Mouse (Mus musculus): Measurements from ENCODE around the gene Nob1. TPM values are rescaled to one million over a fixed set of nuclear protein-coding genes. Genes with fewer than 3 reads are reported as not detected.

Nob1 gene
- polyA plus RNA-seq, 1 experiment from 2014 or later, result 81.5 TPM

DNA sequence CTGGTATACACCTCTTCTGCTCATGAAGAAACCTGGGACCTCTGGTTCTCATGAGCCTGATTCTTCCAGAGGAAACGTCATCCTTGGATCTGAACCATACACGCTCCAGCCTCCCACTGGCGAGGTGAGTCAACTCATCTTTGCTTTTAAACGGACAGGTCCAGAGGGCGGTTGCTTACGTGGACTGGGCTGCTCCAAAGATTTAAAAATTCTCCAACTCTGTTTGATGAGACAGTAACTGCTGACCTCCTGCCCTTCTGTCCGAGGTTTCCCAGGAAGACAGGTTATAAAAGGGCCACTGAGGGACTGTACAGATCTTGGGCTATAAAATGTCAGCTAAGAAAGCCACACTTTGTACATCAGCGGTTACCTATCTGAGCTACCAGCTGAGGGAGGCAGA lies 6.0 kb upstream of the Nob1 start:
- peaks cover 3% of the 10 kb centered on the region; the same call in 1 of the 2 replicates for H3K4me1 ChIP-seq
- H3K27me3 ChIP-seq (replicated peaks), result peaks cover 3% of the 10 kb centered on the region; the same call in 1 of the 2 replicates
- H3K36me3 ChIP-seq, result no peaks in the 10 kb centered on the region
- H3K4me3 ChIP-seq, result no peak overlapping the region
- H3K27ac ChIP-seq, result no peak overlapping the region
- 83% methylated on average over 8 of the region's 8 CpGs for WGBS
- no peak for ATAC-seq (ENCODE audit: low FRiP score, low read depth)
- H3K9me3 ChIP-seq, result no peaks in the 10 kb centered on the region
- H3K9ac ChIP-seq, result no peak overlapping the region
- no peak overlapping the region for H3K4me2 ChIP-seq (replicated peaks)

DNA sequence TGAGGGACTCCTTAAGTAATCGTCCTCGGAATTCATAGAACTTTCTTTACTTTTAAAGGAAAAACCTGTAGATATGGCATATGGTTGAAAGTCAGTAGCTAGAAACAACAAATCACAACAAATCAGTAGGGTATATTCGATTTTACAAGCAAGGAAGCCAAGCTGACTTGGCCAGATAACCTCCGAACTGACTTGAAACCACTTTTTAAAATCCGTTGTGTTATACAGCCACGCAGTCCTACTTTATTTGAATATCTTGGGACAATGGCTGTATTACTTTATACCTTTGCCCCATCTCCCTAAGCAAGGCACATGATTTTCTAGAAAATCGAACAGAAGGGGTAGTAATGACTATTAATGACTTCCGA lies 363 bp upstream of the Nob1 start:
- H3K4me1 ChIP-seq, result peaks cover 15% of the 10 kb centered on the region
- peak overlapping the region; percentile 84; the same call in 1 of the 2 replicates for H3K4me2 ChIP-seq (replicated peaks)

DNA sequence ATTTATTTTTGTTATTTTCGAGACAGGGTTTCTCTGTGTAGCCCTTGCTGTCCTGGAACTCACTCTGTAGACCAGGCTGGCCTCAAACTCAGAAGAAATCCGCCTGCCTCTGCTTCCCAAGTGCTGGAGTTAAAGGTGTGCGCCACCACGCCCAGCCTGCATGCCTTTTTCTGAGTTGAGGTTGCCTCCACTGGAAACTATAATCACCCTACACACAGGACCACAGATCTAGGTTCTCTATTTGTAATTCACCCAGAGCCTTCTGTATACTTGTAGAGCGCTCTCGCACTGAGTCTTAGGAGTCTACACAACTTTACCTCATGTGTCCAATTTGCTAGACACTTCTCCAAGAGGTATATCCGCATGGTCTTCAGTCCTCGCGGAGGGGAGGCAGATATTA lies 675 bp downstream of the Nob1 start:
- peak; percentile 18; the same call in 1 of the 2 replicates for ATAC-seq (ENCODE audit: low FRiP score, low read depth)
- Histone ChIP-seq H3K27ac (no peak overlapping the region), H3K9me3 (no peaks in the 10 kb centered on the region)

More for the DNA sequence above, 363 bp upstream of the Nob1 start:
- Histone ChIP-seq H3K4me3 (peak overlapping the region; percentile 90; the same call in 1 of the 2 replicates), H3K9me3 (no peaks in the 10 kb centered on the region), H3K27me3 (replicated peaks) (0 out of 2 replicates have a peak, but pooled peaks cover 3% of the 10 kb centered on the region), H3K36me3 (peaks cover 26% of the 10 kb centered on the region), H3K9ac (no peak overlapping the region), H3K27ac (no peak overlapping the region)
- no peak for ATAC-seq (ENCODE audit: low FRiP score, low read depth)
- 51% methylated on average over 8 of the region's 8 CpGs for WGBS

DNA sequence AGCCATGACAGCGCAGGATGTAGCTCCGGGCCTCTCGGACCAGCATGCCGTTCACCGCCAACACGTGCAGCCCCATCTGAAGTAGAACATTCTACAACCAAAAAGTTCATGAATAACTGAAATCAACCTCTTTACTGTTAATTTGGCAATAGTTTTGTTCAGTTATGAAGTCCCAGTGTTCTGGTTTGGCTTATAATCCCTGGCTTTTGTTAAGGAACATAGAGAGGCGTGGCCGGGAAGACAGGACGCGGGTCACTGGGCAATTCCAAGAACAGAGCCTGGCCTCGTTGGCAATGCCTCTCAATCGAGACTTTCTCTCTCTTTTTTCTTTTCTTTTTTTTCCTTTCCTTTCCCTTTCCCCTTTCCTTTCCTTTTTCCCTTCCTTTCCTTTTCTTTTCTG lies 7.8 kb downstream of the Nob1 start:
- H3K4me3 ChIP-seq, result no peak overlapping the region
- no peak overlapping the region for H3K4me2 ChIP-seq (replicated peaks)
- H3K9me3 ChIP-seq, result no peaks in the 10 kb centered on the region
- no peaks in the 10 kb centered on the region for H3K27me3 ChIP-seq (replicated peaks)
- peaks cover 97% of the 10 kb centered on the region for H3K36me3 ChIP-seq
- no peak overlapping the region for H3K9ac ChIP-seq
- no peak for ATAC-seq (ENCODE audit: low FRiP score, low read depth)
- 86% methylated on average over 12 of the region's 12 CpGs for WGBS
- no peak overlapping the region for H3K27ac ChIP-seq
- H3K4me1 ChIP-seq, result no peaks in the 10 kb centered on the region

More for the DNA sequence above, 675 bp downstream of the Nob1 start:
- Histone ChIP-seq H3K36me3 (peaks cover 37% of the 10 kb centered on the region), H3K4me2 (replicated peaks) (peak overlapping the region; percentile 84), H3K4me3 (peak overlapping the region; percentile 90), H3K4me1 (peaks cover 15% of the 10 kb centered on the region), H3K9ac (peak overlapping the region; percentile 81), H3K27me3 (replicated peaks) (0 out of 2 replicates have a peak, but pooled peaks cover 3% of the 10 kb centered on the region)
- 37% methylated on average over 9 of the region's 9 CpGs for WGBS

DNA sequence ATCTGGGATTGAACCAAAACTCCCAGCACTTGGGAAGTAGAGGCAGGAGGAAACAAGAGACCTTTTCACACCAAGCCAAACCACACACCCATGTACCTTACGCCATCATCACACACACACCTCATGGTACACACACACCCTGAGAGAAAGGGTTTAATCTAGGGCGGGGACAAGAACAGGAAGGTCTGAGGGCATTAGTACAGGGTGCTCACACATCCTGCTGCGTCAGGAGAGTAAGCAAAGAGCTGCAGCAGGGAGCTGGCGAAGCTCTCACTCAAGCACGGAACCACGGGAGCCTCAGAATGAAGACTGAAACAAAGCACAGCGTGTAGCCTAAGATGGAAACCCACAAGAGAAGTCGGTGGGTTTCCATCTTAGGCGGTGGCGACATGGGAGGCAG lies 11.0 kb downstream of the Nob1 start:
- Histone ChIP-seq H3K27ac (no peak overlapping the region), H3K36me3 (peaks cover 93% of the 10 kb centered on the region)
- no peak for ATAC-seq (ENCODE audit: low FRiP score, low read depth)

DNA sequence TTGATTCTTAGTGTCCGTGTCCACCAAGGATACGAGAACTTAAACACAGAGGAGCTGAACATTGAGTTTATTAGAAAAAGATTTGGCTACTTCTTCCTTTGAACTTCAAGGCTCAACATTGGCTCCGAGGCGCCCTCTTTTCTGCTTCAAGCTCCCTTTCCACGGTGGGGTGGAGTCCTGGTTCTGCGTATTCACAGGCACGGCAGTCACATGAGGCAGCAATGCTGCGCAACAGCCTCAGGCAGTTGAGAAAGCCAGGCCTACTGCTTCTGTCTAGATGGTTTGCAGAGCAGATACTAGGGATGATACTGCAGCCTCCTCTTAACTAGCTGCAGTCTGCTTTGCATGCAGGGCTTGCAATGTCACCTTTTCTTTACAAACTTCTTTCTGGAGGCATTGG lies 12.3 kb downstream of the Nob1 start:
- WGBS, result 89% methylated on average over 8 of the region's 8 CpGs
- H3K4me1 ChIP-seq, result no peaks in the 10 kb centered on the region

More for the DNA sequence above, 11.0 kb downstream of the Nob1 start:
- H3K27me3 ChIP-seq (replicated peaks), result no peaks in the 10 kb centered on the region
- H3K9ac ChIP-seq, result no peak overlapping the region
- H3K9me3 ChIP-seq, result no peaks in the 10 kb centered on the region
- H3K4me2 ChIP-seq (replicated peaks), result no peak overlapping the region
- 92% methylated on average over 10 of the region's 10 CpGs for WGBS
- H3K4me1 ChIP-seq, result no peaks in the 10 kb centered on the region
- no peak overlapping the region for H3K4me3 ChIP-seq

DNA sequence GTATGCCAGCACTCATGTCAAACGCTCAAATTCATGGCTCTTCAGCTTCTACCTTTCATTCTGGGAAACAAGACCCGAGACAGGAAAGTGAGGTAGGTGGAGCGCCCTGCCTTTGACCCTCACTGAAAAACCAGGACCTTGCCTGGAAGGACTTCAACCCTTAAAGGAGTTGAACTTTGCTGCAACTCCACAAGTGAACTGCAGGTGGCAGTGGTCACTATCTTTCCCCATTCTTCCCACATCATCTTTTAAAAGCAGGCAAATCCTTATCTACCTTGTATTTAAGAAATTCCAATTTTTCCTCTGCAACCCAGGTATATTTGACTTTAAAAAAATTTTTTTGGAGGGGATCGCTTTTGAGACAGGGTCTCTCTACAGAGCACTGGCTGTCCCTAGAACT lies 13.5 kb downstream of the Nob1 start:
- Histone ChIP-seq H3K4me3 (no peak overlapping the region), H3K4me2 (replicated peaks) (no peak overlapping the region), H3K27ac (no peak overlapping the region), H3K36me3 (peaks cover 84% of the 10 kb centered on the region), H3K4me1 (no peaks in the 10 kb centered on the region), H3K9ac (no peak overlapping the region), H3K9me3 (no peaks in the 10 kb centered on the region), H3K27me3 (replicated peaks) (no peaks in the 10 kb centered on the region)
- WGBS, result 77% methylated on average over 4 of the region's 4 CpGs
- ATAC-seq (ENCODE audit: low FRiP score, low read depth), result no peak

More for the DNA sequence above, 12.3 kb downstream of the Nob1 start:
- Histone ChIP-seq H3K4me3 (no peak overlapping the region), H3K4me2 (replicated peaks) (no peak overlapping the region), H3K27ac (no peak overlapping the region), H3K9me3 (no peaks in the 10 kb centered on the region), H3K36me3 (peaks cover 88% of the 10 kb centered on the region), H3K27me3 (replicated peaks) (no peaks in the 10 kb centered on the region), H3K9ac (no peak overlapping the region)
- ATAC-seq (ENCODE audit: low FRiP score, low read depth), result no peak

DNA sequence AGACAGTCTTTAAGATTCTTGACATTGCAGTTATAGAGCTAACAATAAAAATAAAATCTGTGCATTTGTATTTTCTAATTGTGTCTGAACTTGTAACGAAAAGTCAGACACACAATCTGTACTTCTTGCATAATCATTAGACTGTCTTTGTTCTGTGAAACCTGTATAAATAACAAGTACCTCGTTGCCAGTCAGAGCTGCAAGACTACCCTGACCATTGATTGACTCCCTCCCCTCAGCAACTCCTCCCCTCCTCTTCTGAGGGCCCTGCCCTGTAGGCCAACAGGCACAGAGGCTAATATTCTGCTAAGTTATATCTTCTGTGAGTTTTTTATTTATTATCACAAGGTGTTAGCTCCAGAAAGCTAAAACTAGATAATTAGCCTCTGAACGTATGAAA lies 18.9 kb downstream of the Nob1 start:
- 63% methylated on average over 3 of the region's 3 CpGs for WGBS

DNA sequence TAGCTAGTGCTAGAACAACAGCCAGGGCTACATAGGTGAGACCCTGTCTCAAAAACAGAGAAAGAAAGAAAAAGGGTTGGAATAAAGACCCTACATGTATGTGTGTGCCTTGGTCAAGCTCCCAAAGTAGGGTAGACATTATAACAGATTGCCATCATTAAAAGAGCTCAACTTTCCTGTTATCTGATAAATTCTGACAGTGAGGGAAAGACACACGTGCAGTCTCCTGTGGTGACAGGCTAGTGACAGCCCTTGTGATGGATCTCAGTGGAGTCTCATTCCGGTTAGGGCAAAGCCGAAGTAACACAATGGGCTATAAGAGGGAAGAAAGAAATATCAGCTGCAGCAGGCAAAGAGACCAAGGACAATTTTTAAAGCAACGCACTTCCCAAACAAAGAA lies 20.8 kb downstream of the Nob1 start:
- Histone ChIP-seq H3K4me2 (replicated peaks) (no peak overlapping the region), H3K27me3 (replicated peaks) (no peaks in the 10 kb centered on the region), H3K27ac (no peak overlapping the region), H3K9me3 (no peaks in the 10 kb centered on the region), H3K4me3 (no peak overlapping the region), H3K36me3 (peaks cover 16% of the 10 kb centered on the region; the same call in 1 of the 2 replicates), H3K9ac (no peak overlapping the region), H3K4me1 (peaks cover 14% of the 10 kb centered on the region)
- WGBS, result 80% methylated on average over 4 of the region's 4 CpGs
- no peak for ATAC-seq (ENCODE audit: low FRiP score, low read depth)

More for the DNA sequence above, 18.9 kb downstream of the Nob1 start:
- Histone ChIP-seq H3K27ac (no peak overlapping the region), H3K27me3 (replicated peaks) (no peaks in the 10 kb centered on the region), H3K9me3 (no peaks in the 10 kb centered on the region), H3K4me1 (peaks cover 14% of the 10 kb centered on the region), H3K4me3 (no peak overlapping the region), H3K9ac (no peak overlapping the region), H3K36me3 (peaks cover 35% of the 10 kb centered on the region), H3K4me2 (replicated peaks) (no peak overlapping the region)
- ATAC-seq (ENCODE audit: low FRiP score, low read depth), result no peak

DNA sequence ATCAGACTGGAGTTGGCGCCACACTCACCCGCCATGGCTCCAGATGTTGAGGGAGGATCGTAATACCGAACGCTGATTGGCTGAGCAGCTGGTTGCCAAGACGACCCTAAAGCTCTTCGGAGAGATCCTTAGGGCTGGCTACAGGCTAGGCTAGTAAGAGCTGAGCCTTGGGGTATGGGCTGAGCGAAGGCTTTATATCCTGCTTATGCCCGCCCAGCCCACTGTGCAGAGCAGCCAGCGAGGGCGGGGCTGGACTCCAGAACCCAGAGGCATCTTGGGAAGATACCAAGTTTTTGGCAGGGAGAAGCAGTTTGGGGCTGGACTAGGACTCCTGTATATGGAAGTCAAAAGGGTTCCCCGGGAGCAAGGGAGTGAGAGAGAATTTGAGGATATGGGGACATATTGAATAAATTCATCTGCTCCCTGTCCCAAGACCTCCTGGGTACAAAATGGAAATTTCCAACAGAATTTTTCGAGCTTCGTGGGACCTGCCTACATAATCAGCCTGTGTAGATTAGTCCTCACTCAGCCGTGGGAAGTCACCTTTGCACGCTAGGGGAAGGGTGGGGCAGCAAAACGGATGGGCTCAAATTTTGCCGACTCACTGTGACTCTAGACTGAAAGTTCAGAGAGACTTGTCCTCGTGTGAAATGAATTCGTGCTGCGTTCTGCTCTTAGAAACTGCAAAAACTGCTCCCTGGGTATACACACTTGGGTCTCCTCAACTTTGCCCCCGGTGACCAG lies 21.6 kb downstream of the Nob1 start, which contains the start of gene Nqo1:
Nqo1 (minus strand) TSS at position 169 of the 744 bp plus-strand sequence.
- ATAC-seq (ENCODE audit: low FRiP score, low read depth), result peak; percentile 93
- peaks cover 11% of the 10 kb centered on the region; the same call in 1 of the 2 replicates for H3K36me3 ChIP-seq
- no peaks in the 10 kb centered on the region for H3K9me3 ChIP-seq
- H3K4me1 ChIP-seq, result peaks cover 14% of the 10 kb centered on the region
- H3K9ac ChIP-seq, result 0 out of 2 replicates have a peak within 1 kb of the TSS, but pooled peaks have one; percentile 13
- WGBS, result 17% methylated on average over 22 of the region's 22 CpGs
- H3K27me3 ChIP-seq (replicated peaks), result no peaks in the 10 kb centered on the region
- H3K4me2 ChIP-seq (replicated peaks), result peak within 1 kb of the TSS; percentile 52
- no peak within 1 kb of the TSS for H3K27ac ChIP-seq
- peak within 1 kb of the TSS; percentile 19; the same call in 1 of the 2 replicates for H3K4me3 ChIP-seq

DNA sequence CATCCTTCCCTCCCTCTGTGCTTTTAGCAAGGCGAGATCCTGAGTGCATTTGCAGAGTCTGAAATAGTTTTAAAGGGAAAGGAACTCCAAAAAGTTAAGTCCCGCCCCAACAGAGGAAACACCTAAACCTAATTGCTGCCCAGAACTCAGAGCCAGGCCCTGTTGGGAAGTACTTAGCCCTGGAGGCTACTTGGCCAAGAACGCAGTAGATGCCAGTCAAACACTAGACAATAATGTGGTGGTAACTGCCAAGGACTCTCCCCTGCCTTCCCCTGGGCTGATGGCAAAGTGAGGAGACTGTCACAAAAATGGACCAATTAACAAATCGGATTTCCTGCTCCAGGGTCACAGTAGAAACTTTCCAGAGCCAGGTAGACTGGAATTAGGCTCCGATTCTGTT lies 23.0 kb downstream of the Nob1 start:
- Histone ChIP-seq H3K9me3 (no peaks in the 10 kb centered on the region), H3K4me3 (no peak overlapping the region), H3K27me3 (replicated peaks) (no peaks in the 10 kb centered on the region), H3K9ac (no peak overlapping the region), H3K4me1 (peaks cover 14% of the 10 kb centered on the region), H3K4me2 (replicated peaks) (no peak overlapping the region), H3K36me3 (0 out of 2 replicates have a peak, but pooled peaks cover under 1% of the 10 kb centered on the region), H3K27ac (no peak overlapping the region)
- 87% methylated on average over 5 of the region's 5 CpGs for WGBS
- ATAC-seq (ENCODE audit: low FRiP score, low read depth), result no peak

DNA sequence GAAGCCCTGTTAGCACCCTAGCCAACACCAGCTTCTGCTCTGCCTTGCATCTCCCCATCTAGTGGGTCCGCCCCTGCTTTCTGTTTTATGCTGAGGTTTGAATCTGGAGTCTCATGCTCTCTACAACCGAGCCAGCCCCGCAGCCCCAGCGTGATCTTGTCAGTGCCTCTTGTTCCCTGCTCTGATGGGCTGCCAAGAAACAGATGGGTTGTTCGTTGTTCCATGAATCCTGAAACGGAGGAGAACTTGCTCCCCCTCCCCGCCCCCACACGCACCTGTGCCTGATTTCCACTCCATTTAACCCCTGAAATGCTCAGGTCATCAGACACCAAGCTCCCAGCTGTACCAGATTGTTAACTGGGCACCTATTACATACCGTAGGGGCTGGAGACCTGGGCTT lies 25.4 kb downstream of the Nob1 start:
- H3K9ac ChIP-seq, result no peak overlapping the region
- ATAC-seq (ENCODE audit: low FRiP score, low read depth), result no peak
- H3K27me3 ChIP-seq (replicated peaks), result no peaks in the 10 kb centered on the region
- 42% methylated on average over 9 of the region's 9 CpGs for WGBS
- peaks cover 14% of the 10 kb centered on the region for H3K4me1 ChIP-seq
- H3K27ac ChIP-seq, result no peak overlapping the region
- H3K9me3 ChIP-seq, result no peaks in the 10 kb centered on the region
- no peak overlapping the region for H3K4me2 ChIP-seq (replicated peaks)
- no peak overlapping the region for H3K4me3 ChIP-seq
- no peaks in the 10 kb centered on the region for H3K36me3 ChIP-seq
